Mouse (Mus musculus): ENCODE results near the gene Racgap1.
A peak's percentile ranks its signal among the peaks of the same experiment; 100 is the strongest.

The Racgap1 gene

DNA sequence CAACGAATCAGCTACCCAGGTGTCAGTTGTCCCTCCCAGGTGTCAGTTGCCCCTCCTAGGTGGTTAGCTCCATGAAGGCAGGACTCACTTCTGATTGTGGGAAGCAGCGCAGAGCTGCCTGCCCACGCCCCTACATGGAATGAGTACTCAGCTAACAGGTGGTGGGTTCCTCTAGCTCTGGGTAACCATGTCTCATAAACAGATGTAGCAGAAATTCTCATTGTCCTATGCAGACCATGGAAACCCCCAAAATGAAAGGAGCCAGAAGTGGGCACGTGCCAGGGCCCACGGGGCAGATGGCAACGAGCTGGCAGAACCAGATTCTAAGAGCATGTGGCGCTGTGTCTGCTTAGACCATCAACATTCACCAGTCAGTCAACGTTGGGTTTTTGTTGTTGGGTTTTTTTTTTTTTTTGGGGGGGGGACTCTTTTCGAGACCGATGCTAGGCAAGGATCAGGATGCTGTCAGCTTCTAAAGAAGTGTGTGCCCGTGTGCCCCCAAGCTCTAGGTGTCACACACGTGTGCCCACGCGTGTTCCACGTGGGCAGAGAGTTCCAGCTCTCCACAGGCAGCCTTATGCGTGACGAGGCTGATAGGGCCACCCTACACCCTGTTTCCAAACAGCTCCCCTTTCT, 12.6 kb upstream of the Racgap1 start:
- no peak for DNase-seq

DNA sequence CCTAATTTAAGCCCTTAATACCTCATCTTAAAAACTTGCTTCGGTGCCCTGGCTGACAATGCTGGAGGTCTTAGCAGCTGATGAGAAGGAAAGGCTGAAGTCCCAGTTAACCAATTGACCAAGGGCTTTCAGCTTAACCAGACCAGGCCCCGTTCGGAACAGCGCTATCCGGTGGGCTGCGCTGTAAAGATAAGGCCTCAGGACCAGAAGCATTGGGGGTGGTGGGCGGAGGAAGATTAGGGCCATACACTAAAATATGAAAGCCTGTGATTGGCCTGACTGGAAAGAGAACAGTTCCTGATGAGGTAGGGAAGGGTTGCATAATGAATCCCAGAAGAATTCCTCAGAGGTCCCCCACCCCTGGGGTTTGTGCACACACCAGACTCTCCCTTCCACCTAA, 10.9 kb upstream of the Racgap1 start:
- no peak for DNase-seq

DNA sequence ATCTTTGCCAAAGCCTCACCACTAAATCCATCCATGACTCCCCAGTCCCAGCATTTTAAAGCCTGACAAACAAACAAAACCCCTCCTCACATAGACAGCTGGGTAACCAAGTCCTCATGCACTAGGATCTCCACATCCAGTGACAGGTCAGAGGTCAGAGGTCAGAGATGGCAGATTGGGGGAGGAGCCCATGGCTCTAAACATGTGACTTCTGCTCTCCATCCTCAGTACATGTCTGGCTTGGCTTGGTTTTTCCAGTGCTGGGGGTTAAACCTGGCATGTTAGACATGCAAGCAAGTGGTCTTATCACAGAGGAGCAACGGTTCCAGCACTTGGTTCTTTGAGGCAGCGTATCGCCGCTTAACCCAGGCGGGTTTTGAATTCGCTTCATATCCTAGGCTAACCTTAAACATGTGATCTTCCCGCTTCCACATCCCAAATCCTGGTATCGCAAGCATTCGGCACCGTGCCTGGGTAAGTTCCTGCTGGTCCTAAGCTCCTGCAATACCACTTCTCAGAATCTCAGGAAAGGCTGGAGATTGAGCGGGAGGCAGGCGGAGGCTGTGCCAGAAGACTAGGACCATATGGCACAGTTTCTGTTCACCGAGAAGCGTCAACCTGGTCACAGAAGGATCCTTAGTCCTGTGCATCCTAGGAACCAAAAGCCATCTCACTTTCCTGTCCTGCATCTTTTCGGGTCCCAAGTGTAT, 9.8 kb upstream of the Racgap1 start:
- DNase-seq, result no peak

DNA sequence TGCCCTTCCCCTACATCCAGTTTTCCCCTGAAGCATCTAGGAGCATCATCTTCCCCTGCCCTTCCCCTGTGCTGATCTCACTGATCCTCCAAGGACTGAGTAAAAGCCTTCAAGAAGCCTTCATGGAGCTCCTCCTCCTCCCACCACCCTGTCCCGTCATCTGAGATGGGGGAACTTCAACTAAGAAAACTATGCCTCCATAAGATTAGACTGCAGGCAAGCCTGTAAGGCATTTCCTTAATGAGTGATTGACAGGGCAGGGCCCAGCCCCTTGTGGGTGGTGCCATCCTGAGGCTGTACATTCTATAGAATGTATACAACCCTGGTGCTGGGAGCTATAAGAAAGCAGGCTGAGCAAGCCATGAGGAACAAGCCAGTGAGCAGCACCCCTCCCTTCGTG, 7.0 kb upstream of the Racgap1 start:
- no peak for DNase-seq

DNA sequence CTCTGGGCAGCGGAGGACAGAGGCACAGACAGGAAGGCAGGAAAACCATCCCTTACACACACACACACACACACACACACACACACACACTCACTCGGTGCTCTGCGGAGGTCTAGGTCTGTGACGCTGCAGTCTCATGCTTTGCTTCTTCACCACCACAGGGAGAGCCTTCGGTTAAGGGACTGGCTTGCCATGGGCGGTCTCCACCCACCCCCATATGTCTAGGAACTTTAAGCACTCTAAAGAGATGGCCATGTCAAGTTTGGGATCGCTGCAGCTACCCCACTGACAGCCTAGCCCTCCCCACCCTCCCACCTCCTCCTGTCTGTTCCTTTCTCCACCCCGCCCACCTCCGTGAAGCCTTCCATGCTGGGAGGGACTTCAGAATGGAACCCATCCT, 4.5 kb upstream of the Racgap1 start:
- no peak for DNase-seq

DNA sequence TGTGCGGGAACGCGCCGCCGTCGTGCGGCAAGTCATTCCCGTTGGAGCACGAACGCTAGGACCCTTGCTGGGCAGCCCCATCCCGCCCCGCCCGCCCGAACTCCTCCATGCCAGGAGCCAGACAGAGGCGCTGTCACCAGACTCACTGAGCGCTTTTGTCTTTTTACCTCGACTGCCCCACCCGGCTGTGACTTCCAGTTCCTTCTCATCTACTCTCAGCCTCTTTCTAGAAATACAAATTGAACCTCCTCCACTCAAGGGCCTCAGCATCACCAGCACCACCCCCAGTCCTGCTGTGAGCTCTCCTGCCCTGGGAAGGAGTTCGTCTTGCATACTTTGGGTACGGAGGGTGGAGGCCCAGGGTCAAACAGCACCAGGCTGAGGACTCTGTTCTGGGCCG, 2.4 kb upstream of the Racgap1 start:
- DNase-seq, result no peak

DNA sequence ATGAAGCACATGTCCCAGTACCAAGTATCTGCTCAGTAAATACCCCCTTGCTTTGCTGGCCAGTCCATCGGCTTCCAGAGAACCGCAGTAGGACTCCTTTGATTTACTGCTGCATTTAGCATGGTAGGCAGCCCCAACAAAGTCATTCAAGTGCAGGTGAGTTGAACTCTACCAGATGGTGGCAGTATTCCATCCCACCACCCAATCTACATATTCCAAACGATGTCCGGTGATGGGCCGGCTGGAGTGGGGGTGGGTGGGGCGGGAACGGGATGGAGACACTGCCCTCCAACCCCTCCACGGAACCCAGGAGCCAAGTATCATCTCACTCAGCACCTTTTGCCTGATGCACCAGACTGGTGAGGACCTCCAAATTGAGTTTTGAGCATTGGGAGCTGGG, 1.8 kb upstream of the Racgap1 start:
- DNase-seq, result peak; percentile 41

DNA sequence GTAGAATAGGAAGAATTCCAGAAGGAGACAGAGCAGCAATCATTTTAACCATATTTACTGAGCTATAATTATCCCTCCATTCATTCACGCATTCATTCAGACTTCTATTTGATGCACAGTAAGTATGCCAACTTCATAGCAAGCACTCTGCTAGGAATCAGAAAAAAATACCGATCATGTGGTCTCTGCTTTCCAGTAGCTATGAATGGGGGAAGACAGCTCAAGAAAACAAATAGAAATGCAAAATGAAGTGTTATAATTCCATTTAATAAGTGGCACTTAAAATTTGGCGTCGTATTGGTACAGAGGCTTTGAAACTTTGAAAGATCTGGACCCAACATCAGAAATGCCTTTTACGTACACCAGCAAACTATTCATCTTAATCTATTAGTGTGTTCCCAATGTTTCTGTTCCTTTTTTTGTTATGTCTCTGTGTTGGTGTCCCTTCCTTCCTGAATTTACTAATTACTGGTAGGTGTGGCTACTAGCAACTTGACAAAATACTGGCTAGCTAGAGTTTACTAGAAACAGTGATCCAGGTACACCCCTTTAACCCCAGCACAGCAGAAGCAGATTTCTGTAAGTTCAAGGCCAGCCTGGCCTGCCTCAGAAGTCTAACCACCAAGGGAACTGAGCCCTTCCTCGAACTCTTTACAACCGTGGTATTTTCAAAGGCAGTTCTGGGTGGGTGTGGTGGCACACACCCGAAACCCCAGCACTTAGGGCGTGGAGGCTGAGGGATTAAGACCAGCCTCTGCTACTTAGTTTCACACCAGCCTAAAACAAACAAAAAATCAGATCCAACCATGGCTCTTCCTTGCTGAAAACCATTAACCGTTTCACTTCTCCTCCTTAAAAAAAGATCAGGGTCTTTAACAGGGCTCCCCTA, 772 bp upstream of the Racgap1 start:
- no peak for DNase-seq

DNA sequence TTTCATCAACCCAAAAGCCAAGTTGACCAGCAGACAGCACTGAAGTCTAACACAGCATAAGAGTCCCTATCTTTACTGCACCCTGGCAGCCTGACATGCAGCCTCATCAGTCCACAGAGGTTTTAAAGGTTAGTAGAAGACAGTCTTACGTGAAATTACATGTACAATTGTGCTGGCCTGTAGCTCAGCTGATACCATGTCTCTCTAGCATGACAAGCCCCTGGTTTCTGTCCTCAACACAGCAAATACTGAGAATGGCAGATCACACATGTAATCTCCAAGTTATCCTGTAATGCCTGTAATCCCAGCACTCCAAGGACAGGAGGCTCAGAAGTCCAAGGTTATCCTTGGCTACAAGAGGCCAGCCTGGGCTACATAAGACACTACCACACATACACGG, 1.2 kb downstream of the Racgap1 start:
- no peak for DNase-seq

DNA sequence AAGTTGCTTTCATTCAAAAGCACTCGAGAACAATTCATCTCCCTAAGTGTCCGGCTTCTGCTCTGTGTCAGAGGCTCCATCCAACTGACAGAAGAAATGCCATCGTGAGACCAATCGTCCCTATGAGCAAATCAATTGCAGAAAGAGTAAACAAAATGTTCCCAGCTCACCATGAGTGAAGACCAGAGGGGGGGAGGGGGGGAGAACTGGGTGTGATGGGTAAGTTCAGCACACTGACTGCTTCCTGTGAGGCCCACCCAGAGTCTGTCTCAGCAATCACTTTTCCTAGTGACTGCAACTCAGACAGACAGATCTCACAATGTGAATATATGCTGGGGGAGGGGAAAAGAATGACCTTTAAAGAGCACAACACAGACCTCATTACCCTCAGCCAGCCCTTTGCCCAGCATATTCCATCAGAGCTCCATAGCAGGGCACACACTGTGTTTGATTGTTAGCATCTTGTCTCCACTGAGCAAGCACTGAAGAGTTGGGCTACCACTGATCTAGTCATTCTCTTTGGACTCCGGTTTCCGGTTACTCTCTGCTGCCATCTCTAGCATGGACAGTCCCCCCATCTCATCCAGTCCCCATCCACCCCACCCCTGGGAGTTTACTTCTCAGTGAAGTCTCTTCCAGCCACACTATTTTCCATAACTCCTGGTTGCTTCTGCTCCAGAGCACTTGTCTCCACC, 2.2 kb downstream of the Racgap1 start:
- DNase-seq, result no peak

DNA sequence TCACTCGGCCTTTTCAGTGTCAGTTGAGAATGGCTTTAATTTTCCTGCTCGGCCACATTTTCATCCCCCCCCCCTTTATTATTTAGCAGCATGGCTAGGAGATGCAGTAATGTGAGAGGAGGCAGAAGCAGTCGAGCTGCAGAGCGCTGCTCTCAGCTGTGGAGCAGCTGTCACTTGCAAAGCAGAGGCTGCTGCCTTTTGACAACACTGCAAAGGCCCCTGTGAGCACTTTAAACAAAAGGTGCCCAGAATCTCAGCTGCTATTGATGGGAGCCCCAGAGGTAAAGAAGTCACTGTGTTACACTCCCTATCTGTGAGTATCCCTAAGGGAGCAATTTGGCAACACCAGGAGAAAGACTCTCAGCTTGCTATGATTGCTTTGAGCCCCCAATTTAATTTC, 3.1 kb downstream of the Racgap1 start:
- DNase-seq, result no peak

DNA sequence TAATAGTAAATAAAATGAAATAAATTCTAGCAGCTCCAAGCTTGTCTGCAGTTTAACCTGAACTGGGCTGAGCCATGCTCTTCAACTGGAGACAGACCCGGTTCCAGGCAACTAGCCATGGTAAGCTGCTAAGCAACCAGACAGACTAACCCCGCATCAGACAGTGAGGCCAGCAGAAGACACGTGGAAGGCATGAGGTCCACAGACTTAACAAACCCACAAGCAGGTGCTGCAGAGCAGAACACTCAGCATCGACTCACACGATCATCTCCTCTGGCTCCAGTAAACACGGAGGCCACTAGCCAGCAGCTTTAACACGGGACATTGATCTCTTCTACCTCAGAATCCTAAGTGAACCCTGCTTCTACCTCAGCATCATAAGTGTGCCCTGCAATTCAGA, 6.7 kb downstream of the Racgap1 start:
- no peak for DNase-seq

DNA sequence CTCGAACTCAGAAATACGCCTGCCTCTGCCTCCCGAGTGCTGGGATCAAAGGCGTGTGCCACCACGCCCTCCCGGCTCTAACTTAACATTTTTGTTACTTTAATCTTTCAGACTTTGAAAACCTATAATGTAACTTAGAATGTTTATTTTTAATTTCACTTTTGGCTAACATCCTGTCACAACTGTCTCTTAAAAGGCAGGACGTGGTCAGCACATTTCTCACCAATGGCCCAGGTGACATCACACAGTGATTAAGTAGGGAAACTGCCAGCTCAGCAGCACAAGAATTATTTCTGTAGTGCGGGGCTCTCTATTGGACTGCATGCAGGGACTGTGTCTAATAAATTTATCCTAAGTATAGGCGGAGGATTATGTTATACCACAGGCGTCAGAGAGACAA, 7.6 kb downstream of the Racgap1 start:
- DNase-seq, result no peak

DNA sequence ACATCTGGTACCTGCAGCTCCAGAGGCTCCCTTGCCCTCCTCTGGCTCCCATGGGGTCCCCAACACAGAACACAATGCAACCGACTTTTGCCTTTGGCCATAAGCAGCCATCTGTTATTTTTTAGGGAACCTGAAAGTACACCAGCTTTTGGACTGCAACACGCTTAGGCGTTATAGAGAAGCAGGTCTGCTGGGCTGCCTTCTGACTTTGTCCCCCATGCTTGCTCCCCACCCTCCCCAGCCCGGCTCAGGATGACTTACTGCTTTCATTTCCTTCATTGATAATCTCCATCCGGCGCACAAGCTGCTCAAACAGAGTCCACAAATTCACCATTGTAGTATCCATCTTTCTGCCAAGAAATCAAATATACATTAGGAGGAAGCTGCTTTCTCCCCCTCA, 8.8 kb downstream of the Racgap1 start:
- no peak for DNase-seq

DNA sequence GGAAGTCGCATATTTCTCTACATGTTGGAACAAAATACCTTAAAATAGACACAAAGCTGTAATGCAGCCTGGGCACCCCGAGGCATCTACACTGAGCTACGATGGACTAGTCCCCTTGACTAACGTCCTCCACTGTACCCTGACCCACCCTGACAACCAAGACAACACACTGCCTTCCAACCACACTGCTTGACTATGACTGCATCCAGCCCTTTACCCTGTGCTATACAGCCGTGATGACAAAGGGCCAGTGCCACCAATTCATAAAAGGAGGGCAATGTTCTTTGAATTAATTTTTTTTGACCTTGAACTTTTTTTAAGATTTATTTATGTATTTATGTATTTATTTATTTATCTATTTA, 13.4 kb downstream of the Racgap1 start:
- no peak for DNase-seq

DNA sequence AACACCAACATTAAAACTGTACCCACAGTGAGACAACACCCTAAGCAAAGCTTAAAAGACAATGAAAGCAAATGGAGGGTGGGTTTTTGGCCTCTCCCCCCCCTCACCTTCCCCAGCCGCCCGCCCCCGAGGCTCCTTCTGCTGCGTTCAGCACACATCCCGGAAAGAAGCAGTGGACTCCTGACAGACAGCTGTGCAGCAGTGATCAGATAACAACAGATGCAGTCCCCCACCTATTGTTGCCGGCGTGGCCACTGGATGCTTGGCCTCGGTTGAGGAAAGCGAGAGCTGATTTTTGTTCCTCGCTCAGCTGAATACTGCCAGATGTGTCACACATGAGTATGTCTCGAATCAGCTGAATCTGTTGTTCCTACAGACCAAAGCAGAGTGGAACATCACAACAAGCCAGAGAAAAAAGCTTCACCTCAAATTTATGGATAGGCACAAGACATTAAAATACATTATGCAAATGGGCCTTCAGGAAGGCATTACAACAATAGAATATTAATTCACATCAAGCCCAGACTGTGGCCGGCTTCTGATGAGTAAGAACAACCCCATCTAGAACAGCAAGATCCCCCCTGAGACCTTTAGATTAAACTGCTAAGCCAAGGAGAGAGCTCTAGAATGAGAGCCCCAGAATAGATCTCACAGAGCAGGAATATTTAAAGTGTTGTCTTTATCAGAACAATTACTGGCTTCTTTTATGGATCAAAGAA, 13.9 kb downstream of the Racgap1 start:
- no peak for DNase-seq

DNA sequence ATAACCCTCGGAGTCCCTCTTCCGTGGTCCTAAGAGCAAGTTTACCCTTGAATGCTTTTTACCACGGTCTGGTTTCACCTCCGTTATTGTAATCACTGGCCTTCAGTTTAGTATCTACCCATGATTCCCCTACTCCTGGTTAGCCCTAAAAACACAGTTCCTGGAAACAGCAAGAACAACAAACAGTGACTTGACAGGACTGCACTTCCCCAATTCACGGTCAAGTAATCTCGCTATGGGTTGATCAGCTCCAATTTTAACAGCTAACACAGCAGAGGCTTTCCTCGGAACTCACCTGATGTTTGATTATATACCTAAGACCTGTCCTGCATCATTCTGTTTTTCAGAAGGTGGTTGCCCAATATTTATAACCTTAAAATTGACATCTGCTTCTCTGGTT, 16.8 kb downstream of the Racgap1 start:
- no peak for DNase-seq

DNA sequence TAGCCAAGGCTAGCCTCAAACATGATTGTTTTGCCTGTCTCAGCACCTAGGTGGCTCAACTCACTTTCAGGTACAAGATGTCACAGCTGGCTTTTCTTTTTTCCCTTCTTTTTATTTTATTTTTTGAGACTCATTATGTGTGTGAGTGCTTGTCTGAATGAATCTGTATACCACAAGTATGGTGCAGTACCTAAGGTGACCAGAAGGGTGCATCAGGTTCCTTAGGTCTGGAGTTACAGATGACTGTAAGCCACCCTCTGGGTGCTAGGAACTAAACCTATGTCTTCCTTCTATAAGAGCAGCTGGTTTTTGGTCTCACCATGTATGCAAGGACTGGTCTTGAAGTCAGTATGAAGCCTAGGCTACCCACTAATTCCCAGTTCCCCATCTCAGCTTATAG, 19.8 kb downstream of the Racgap1 start:
- DNase-seq, result peak; percentile 33

DNA sequence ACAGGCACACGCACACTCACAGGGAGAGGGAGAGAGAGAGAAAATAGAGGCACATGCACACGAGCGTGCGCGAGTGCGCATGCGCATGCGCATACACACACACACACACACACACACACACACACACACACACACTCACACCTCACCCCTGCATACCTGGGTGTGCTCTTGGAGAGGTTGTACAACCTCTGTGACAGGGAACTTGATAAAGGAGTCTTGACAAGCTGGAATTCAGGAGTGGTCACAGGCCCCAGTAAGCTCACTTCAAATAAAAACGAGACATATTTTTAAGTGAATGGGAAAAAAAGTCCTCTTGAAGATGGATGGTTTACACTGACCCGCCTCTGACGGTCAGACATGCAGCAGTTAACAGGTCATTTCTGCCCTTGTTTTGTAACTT, 29.4 kb downstream of the Racgap1 start:
- DNase-seq, result peak; percentile 12

DNA sequence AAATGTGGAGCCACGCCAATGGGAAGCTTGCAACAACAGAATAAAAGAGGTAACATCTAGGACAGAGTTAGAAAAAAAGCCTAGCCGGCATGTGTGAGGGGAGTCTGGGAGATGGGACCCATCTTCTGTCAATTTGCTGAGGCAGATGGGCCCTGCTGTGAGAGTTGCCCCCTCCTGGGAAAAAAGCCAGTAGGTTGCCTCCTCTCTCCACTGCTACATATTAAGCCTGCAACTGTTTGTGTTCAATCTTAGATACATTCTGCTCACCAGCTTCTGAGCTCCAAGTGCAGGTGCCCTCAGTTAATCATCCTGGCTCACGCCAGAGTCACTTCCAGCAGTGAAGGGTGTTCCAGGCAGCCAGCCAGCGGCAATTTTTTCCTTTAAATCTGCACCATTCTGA, 31.6 kb downstream of the Racgap1 start:
- DNase-seq, result no peak

DNA sequence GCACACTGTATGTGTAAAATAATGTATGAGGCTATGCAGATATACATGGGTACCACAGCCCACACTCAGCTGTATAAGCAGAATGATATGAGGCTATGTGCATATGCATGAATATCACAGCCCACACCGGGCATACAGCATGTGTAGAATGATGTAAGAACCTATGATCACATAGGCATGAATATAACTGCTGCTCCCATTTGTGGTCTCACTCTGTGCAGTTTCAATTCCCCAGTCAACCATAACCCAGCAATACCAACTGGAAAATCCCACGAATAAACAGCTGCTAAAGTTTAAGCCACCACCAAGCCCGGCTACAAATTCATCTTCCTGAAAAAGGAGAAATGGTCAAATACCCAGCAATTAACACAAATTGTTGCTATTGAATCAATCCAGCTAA, 32.9 kb downstream of the Racgap1 start:
- DNase-seq, result no peak

DNA sequence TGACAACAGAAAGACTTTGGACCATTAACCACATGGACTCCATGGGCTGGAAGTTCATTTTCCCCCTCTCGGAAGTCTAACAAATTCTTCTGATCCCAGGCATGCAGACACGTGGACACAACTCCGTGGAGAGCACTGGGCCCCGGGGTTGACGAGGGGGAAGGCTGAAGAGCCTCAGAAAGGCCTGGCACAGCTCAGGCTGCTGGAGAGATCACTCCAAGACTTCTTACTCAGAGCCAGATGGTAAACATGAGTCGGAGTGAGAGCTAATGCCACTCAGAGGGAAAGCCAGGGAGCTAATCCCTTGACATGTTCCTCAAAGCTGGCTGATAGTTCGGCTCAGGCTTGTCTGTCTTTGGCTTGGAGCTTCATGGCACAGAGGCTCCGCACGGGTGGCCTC, 36.2 kb downstream of the Racgap1 start:
- DNase-seq, result peak; percentile 61

DNA sequence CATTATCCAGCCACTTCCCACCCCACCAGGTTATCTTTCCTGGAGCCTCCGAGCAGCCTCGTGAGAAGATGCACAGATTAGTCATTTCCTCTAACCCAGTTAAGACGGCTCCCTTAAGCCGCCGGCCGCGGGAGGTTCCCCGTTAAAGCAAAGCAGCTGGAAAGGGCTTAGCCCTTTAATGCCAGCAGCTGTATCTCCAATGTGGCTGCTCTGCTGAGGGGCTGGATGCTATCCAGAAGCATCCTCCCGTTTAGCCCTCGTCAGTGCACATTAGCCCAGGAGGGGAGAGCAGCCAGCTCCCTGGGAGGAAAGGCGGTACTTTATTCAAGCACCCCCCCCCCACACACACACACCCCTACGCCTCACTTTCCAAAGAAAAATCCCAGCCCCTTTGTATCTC, 36.7 kb downstream of the Racgap1 start:
- peak; percentile 28 for DNase-seq
